Mouse (Mus musculus) layer of hippocampus, adult 18-20 months (tissue): ENCODE results near the gene Pglyrp3. TPM values are rescaled to one million over a fixed set of nuclear protein-coding genes. Genes with fewer than 3 reads are reported as not detected.
"Not testable (repeated sequence)": the region's sequence is repeated elsewhere in the genome, so short reads cannot be mapped to it uniquely, and the experiment has no call there.

Experiments
- DNase-seq, 2 experiments: peaks; one replicate each; pipeline ENCODE4 v3.0.0; 2022; ENCODE audit warnings: low spot score in 2 of 2
- long read RNA-seq: library from polyadenylated mRNA; stranded (forward); transcript quantifications from one replicate; pipeline ENCODE4 v2.0.0, GENCODE M21; 2021
- microRNA-seq, 2 experiments: library from miRNA; unstranded; fragments of <30 nt; microRNA quantifications; one replicate each; pipeline ENCODE4 v1.2.0; 2021
- total RNA-seq, 2 experiments: library from RNA; stranded (reverse); gene quantifications; 2 replicates each; pipeline ENCODE4 v1.2.3; 2021

Gene Pglyrp3
- total RNA-seq = not detected
- long read RNA-seq = 0 reads

DNA sequence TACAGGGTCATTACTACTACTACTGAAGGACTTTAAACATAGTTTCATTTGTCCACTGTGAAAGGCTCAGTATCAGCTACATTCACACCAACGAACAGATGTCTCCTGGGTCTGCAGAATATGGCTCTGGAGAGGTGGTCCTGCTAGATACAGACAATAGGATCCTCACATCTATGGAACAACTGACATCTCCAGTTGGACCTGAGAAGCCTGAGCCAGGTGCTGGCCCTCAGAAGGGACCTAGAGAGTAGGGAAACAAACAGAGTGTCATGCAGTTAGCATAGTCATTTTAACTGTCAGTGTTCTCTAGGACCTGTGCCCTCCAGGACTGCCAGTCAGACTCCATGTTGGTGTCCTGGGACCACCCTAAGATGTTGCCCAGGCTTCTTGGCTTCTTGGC lies at the start of gene Pglyrp3:
Pglyrp3 (plus strand) TSS at position 301 of the 400 bp plus-strand sequence.
- DNase-seq = no peak

GRCm38 (mm10) chr3:92011001-92011400 lies 3.4 kb upstream of the Pglyrp3 start:
- no peak for DNase-seq

DNA sequence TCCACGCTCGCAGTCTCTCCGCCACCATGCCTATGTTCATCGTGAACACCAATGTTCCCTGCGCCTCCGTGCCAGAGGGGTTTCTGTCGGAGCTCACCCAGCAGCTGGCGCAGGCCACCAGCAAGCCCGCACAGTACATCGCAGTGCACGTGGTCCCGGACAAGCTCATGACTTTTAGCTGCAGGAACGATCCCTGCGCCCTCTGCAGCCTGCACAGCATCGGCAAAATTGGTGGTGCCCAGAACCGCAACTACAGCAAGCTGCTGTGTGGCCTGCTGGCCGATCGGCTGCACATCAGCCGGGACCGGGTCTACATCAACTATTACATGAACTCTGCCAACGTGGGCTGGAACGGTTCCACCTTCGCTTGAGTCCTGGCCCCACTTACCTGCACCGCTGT lies 10.2 kb downstream of the Pglyrp3 start:
- DNase-seq = not testable (repeated sequence)

- no peak for DNase-seq
Observed at GRCm38 (mm10) chr3:92033203-92033602, 18.8 kb downstream of the Pglyrp3 start.

- no peak for DNase-seq
Observed at GRCm38 (mm10) chr3:92033892-92034291, 19.5 kb downstream of the Pglyrp3 start.

- peak in 1 of 2 experiments; percentile 41 for DNase-seq
Observed at GRCm38 (mm10) chr3:92050382-92051054, 36.1 kb downstream of the Pglyrp3 start.

- peak; percentile 57 to 68 for DNase-seq
Observed at GRCm38 (mm10) chr3:92080462-92081284, 66.3 kb downstream of the Pglyrp3 start.

Small RNA genes lying within 50 kb of the gene (microRNA-seq; reads per million reads assigned to microRNA genes)
- gene Gm23697 (0 reads per million in 2 experiments), gene Gm25145 (0 reads per million in 2 experiments)

Other genes with a start within 250 kb of the Pglyrp3 start
- 1 to 10 TPM; 4.2 to 4.6 TPM for gene Lor, start 68.6 kb downstream of the Pglyrp3 start, total RNA-seq
- not detected for gene Prr9, start 109.4 kb downstream of the Pglyrp3 start, total RNA-seq
- gene Lelp1, start 128.2 kb downstream of the Pglyrp3 start, total RNA-seq = not detected
- gene Sprr2a1, start 201.2 kb downstream of the Pglyrp3 start, total RNA-seq = not detected
- gene Sprr2a2, start 201.3 kb downstream of the Pglyrp3 start, total RNA-seq = not detected